Mouse (Mus musculus) limb, embryonic 15.5 days (tissue): ENCODE results near the gene Amotl2. TPM values are rescaled to one million over a fixed set of nuclear protein-coding genes. Genes with fewer than 3 reads are reported as not detected.

ENCODE experiments used
- ATAC-seq: fragments of 200-750 bp; cut with Nextera tagmentation; 2 replicates; pipeline ENCODE4 v1.8.0; 2017; ENCODE audit warnings: low read depth, moderate TSS enrichment; ENCODE audit not compliant: insufficient number of reproducible peaks, low FRiP score, low TSS enrichment
- H3K27ac ChIP-seq: fragments of 300-500 bp; sonication (generic); 2 replicates; pipeline ENCODE4 v1.5.1; 2015; ENCODE audit warnings: moderate library complexity, mild to moderate bottlenecking, inconsistent platforms
- H3K27me3 ChIP-seq: fragments of 300-500 bp; sonication (generic); 2 replicates; pipeline ENCODE4 v1.6.1; 2015; ENCODE audit warnings: inconsistent platforms
- H3K36me3 ChIP-seq: fragments of 300-500 bp; sonication (generic); 2 replicates; pipeline ENCODE4 v1.6.1; 2015; ENCODE audit warnings: inconsistent platforms
- H3K4me1 ChIP-seq: fragments of 300-500 bp; sonication (generic); 2 replicates; pipeline ENCODE4 v1.6.1; 2015; ENCODE audit warnings: inconsistent platforms
- H3K4me2 ChIP-seq: fragments of 300-500 bp; sonication (generic); 2 replicates; pipeline ENCODE4 v1.6.1; 2015; ENCODE audit warnings: mild to moderate bottlenecking, inconsistent platforms
- H3K4me3 ChIP-seq: fragments of 300-500 bp; sonication (generic); 2 replicates; pipeline ENCODE4 v1.5.1; 2015; ENCODE audit warnings: mild to moderate bottlenecking, inconsistent platforms
- H3K9ac ChIP-seq: fragments of 300-500 bp; sonication (generic); 2 replicates; pipeline ENCODE4 v1.6.1; 2015; ENCODE audit warnings: inconsistent platforms
- H3K9me3 ChIP-seq: fragments of 300-500 bp; sonication (generic); 2 replicates; pipeline ENCODE4 v1.6.1; 2016; ENCODE audit warnings: inconsistent platforms
- WGBS: fragments of 180-500 bp; shearing (Covaris S2); methylation state at CpG from one replicate; pipeline ENCODE4 v1.1.7; 2015; 5-methylcytosine and 5-hydroxymethylcytosine counted together
- polyA plus RNA-seq: library from polyadenylated mRNA; unstranded; fragments of >200 nt; fragmentation: Nextera tagmentation; extraction: Ambion mirVana; gene quantifications from 2 replicates; pipeline ENCODE4 v1.2.1, GENCODE M21; 2015

The Amotl2 gene
- polyA plus RNA-seq, 1 experiment from 2014 or later: 60.7 TPM

GRCm38 (mm10) chr9:102729093-102729845, 12.8 kb downstream of the Amotl2 start:
- no peaks in the 10 kb centered on the region for H3K27me3 ChIP-seq
- no peak for ATAC-seq
- peaks cover 94% of the 10 kb centered on the region for H3K36me3 ChIP-seq
- H3K9me3 ChIP-seq: no peaks in the 10 kb centered on the region
- no peak overlapping the region for H3K4me3 ChIP-seq
- 87% methylated on average over 21 of the region's 21 CpGs for WGBS
- peak overlapping the region; percentile 23; the same call in 1 of the 2 replicates for H3K27ac ChIP-seq
- peaks cover 56% of the 10 kb centered on the region for H3K4me1 ChIP-seq
- no peak overlapping the region for H3K9ac ChIP-seq
- H3K4me2 ChIP-seq: no peak overlapping the region

- ATAC-seq: no peak
- Histone ChIP-seq H3K27ac (0 out of 2 replicates have a peak overlapping the region, but pooled peaks have one; percentile 23), H3K9me3 (no peaks in the 10 kb centered on the region), H3K4me3 (no peak overlapping the region), H3K36me3 (peaks cover 88% of the 10 kb centered on the region), H3K4me2 (no peak overlapping the region), H3K9ac (no peak overlapping the region), H3K27me3 (no peaks in the 10 kb centered on the region), H3K4me1 (peaks cover 54% of the 10 kb centered on the region)
- WGBS: 85% methylated on average over 14 of the region's 14 CpGs
These were observed 13.5 kb downstream of the Amotl2 start for GRCm38 (mm10) chr9:102729876-102730413.

- ATAC-seq: no peak
- no peaks in the 10 kb centered on the region for H3K27me3 ChIP-seq
- H3K9me3 ChIP-seq: no peaks in the 10 kb centered on the region
- no peak overlapping the region for H3K9ac ChIP-seq
- 78% methylated on average over 7 of the region's 7 CpGs for WGBS
- H3K4me3 ChIP-seq: no peak overlapping the region
- no peak overlapping the region for H3K4me2 ChIP-seq
- H3K27ac ChIP-seq: peak overlapping the region; percentile 13; the same call in 1 of the 2 replicates
- peaks cover 77% of the 10 kb centered on the region for H3K36me3 ChIP-seq
- H3K4me1 ChIP-seq: peaks cover 43% of the 10 kb centered on the region
These were observed 14.6 kb downstream of the Amotl2 start for GRCm38 (mm10) chr9:102731044-102731471.

GRCm38 (mm10) chr9:102731574-102732175, 15.2 kb downstream of the Amotl2 start:
- 0 out of 2 replicates have a peak overlapping the region, but pooled peaks have one; percentile 12 for H3K27ac ChIP-seq
- no peaks in the 10 kb centered on the region for H3K27me3 ChIP-seq

GRCm38 (mm10) chr9:102732326-102732865, 15.9 kb downstream of the Amotl2 start:
- H3K27ac ChIP-seq: peak overlapping the region; percentile 12; the same call in 1 of the 2 replicates
- H3K36me3 ChIP-seq: peaks cover 65% of the 10 kb centered on the region
- WGBS: 60% methylated on average over 5 of the region's 5 CpGs
- H3K4me3 ChIP-seq: no peak overlapping the region
- no peaks in the 10 kb centered on the region for H3K27me3 ChIP-seq
- ATAC-seq: no peak
- H3K9ac ChIP-seq: no peak overlapping the region
- no peaks in the 10 kb centered on the region for H3K9me3 ChIP-seq
- no peak overlapping the region for H3K4me2 ChIP-seq
- H3K4me1 ChIP-seq: peaks cover 32% of the 10 kb centered on the region

More at GRCm38 (mm10) chr9:102731574-102732175, 15.2 kb downstream of the Amotl2 start:
- Histone ChIP-seq H3K9me3 (no peaks in the 10 kb centered on the region), H3K4me1 (peaks cover 37% of the 10 kb centered on the region), H3K9ac (no peak overlapping the region), H3K4me2 (no peak overlapping the region), H3K4me3 (no peak overlapping the region), H3K36me3 (peaks cover 72% of the 10 kb centered on the region)
- 82% methylated on average over 10 of the region's 10 CpGs for WGBS
- no peak for ATAC-seq

- Histone ChIP-seq H3K9ac (no peak overlapping the region), H3K27ac (peak overlapping the region; percentile 61; the same call in 1 of the 2 replicates), H3K36me3 (peaks cover 54% of the 10 kb centered on the region), H3K9me3 (no peaks in the 10 kb centered on the region), H3K27me3 (no peaks in the 10 kb centered on the region), H3K4me3 (no peak overlapping the region), H3K4me1 (peaks cover 25% of the 10 kb centered on the region), H3K4me2 (no peak overlapping the region)
- 87% methylated on average over 5 of the region's 5 CpGs for WGBS
- ATAC-seq: no peak
These were observed 17.0 kb downstream of the Amotl2 start for GRCm38 (mm10) chr9:102733459-102733858.

- H3K4me3 ChIP-seq: no peak overlapping the region
- H3K4me2 ChIP-seq: no peak overlapping the region
- peak overlapping the region; percentile 61 for H3K27ac ChIP-seq
- H3K36me3 ChIP-seq: peaks cover 47% of the 10 kb centered on the region
- H3K4me1 ChIP-seq: peaks cover 23% of the 10 kb centered on the region
- no peak for ATAC-seq
- H3K27me3 ChIP-seq: no peaks in the 10 kb centered on the region
- H3K9me3 ChIP-seq: no peaks in the 10 kb centered on the region
- H3K9ac ChIP-seq: no peak overlapping the region
- 61% methylated on average over 9 of the region's 9 CpGs for WGBS
These were observed 17.7 kb downstream of the Amotl2 start for GRCm38 (mm10) chr9:102733999-102734738.

- Histone ChIP-seq H3K9me3 (no peaks in the 10 kb centered on the region), H3K27me3 (no peaks in the 10 kb centered on the region), H3K27ac (peak overlapping the region; percentile 61; the same call in 1 of the 2 replicates), H3K36me3 (peaks cover 42% of the 10 kb centered on the region), H3K9ac (no peak overlapping the region), H3K4me1 (peaks cover 20% of the 10 kb centered on the region), H3K4me2 (no peak overlapping the region), H3K4me3 (no peak overlapping the region)
- 50% methylated on average over 1 of the region's 1 CpGs for WGBS
- no peak for ATAC-seq
These were observed 18.2 kb downstream of the Amotl2 start for GRCm38 (mm10) chr9:102734739-102735075.

- Histone ChIP-seq H3K9me3 (no peaks in the 10 kb centered on the region), H3K4me3 (no peak overlapping the region), H3K36me3 (peaks cover 37% of the 10 kb centered on the region), H3K27me3 (no peaks in the 10 kb centered on the region), H3K27ac (no peak overlapping the region), H3K9ac (no peak overlapping the region), H3K4me1 (peaks cover 17% of the 10 kb centered on the region), H3K4me2 (no peak overlapping the region)
- ATAC-seq: no peak
- WGBS: 87% methylated on average over 3 of the region's 3 CpGs
These were observed 18.8 kb downstream of the Amotl2 start for GRCm38 (mm10) chr9:102735231-102735630.

GRCm38 (mm10) chr9:102735996-102736395, 19.5 kb downstream of the Amotl2 start:
- H3K27me3 ChIP-seq: no peaks in the 10 kb centered on the region
- H3K4me1 ChIP-seq: peaks cover 17% of the 10 kb centered on the region
- H3K9ac ChIP-seq: no peak overlapping the region
- H3K4me2 ChIP-seq: no peak overlapping the region
- H3K4me3 ChIP-seq: no peak overlapping the region
- 40% methylated on average over 1 of the region's 1 CpGs for WGBS
- H3K36me3 ChIP-seq: peaks cover 29% of the 10 kb centered on the region
- no peak for ATAC-seq
- no peaks in the 10 kb centered on the region for H3K9me3 ChIP-seq
- H3K27ac ChIP-seq: peak overlapping the region; percentile 27

GRCm38 (mm10) chr9:102737405-102737804, 20.9 kb downstream of the Amotl2 start:
- peak; percentile 54; the same call in 1 of the 2 replicates for ATAC-seq
- WGBS: 21% methylated on average over 1 of the region's 1 CpGs
- no peak overlapping the region for H3K27ac ChIP-seq

More at GRCm38 (mm10) chr9:102737405-102737804, 20.9 kb downstream of the Amotl2 start:
- Histone ChIP-seq H3K4me1 (peaks cover 7% of the 10 kb centered on the region; the same call in 1 of the 2 replicates), H3K4me2 (no peak overlapping the region), H3K9ac (no peak overlapping the region), H3K27me3 (no peaks in the 10 kb centered on the region), H3K4me3 (no peak overlapping the region), H3K36me3 (peaks cover 15% of the 10 kb centered on the region), H3K9me3 (no peaks in the 10 kb centered on the region)
